Mouse (Mus musculus): ENCODE measurements at regions not wholly inside any gene's neighbourhood (a gene's known extent, or its start where the extent isn't known, plus 50 kb on each side); places are given as distances from the start of the nearest gene placed in this dataset.

DNA sequence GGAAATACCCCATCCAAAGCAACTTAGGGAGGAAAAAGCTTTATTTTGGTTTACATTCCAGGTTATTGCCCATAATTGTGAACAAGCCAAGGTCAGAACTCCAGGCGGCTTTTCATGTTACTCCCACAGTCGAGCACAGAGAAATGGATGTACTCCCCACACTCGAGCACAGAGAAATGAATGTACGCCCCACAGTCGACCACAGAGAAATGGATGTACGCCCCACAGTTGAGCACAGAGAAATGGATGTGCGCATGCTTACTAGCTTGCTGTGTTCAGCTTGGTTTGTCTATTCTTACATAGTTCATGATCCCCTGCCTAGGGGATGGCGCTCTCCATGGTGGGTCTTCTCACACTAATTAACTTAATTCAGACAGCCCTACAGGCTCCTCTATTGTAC lies 219.2 kb downstream of the Hhipl2 start:
- in situ Hi-C loops (cut with MboI; ENCODE audit: low sequenced_read_pairs in 2 of 2, unreplicated experiment in 2 of 2) = no loop called here
- TF ChIP-seq ZC3H11A (IDR thresholded peaks at IDR 0.05; ENCODE audit: borderline replicate concordance, low read depth, low read length) (no peak), ZNF384 (IDR thresholded peaks at IDR 0.05; ENCODE audit: low read depth, low read length) (no peak), HCFC1 (IDR thresholded peaks at IDR 0.05; ENCODE audit: borderline replicate concordance, insufficient read depth, low read length) (no peak), MAFK (IDR thresholded peaks at IDR 0.05; ENCODE audit: insufficient read depth, low read depth, low read length) (no peak), CHD2 (IDR thresholded peaks at IDR 0.05; ENCODE audit: low read depth, low read length) (no peak)
- Histone ChIP-seq H3K36me3 (ENCODE audit: control insufficient read depth, insufficient read depth, low read length, poor library complexity, severe bottlenecking) (no peaks in the 10 kb centered on the region), H3K4me3 (ENCODE audit: insufficient read depth in 1 of 2, low read depth in 1 of 2, low read length in 2 of 2, poor library complexity in 1 of 2, severe bottlenecking in 1 of 2) (no peak overlapping the region), H3K4me1 (ENCODE audit: control insufficient read depth in 2 of 2, insufficient read depth in 2 of 2, low read length in 2 of 2, poor library complexity in 1 of 2) (no peaks in the 10 kb centered on the region; a peak in 1 of 4 replicates), H3K9me3 (ENCODE audit: control insufficient read depth, insufficient read depth, low read depth, low read length) (no peaks in the 10 kb centered on the region), H3K27ac (ENCODE audit: insufficient read depth, low read depth, low read length, poor library complexity, severe bottlenecking) (no peak overlapping the region), H3K9ac (ENCODE audit: insufficient read depth, low read depth, low read length, poor library complexity, severe bottlenecking) (no peak overlapping the region)
- no peak for DNase-seq (ENCODE audit: low read depth, low spot score)

DNA sequence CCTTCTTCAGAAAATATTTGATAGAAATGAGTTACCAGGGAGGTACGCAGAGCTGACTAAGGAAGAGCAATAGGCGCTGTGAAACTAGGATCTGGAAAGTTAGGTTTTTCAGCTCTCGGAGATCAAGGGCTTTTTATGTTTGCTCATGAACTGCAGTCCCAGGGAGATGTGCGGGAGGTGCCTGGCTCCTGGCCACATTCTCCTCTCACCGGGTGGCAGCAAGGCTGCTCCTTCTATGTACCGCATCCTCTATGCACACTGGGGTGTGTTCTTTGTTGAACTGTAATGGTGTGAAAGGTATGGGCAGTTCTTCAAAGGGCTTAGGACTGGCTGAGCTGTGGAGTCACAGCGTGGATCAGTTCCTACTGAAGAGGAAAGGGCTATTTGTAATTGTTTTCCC lies 221.3 kb downstream of the Hhipl2 start:
- H3K9ac ChIP-seq (ENCODE audit: insufficient read depth, low read depth, low read length, poor library complexity, severe bottlenecking) = no peak overlapping the region
- H3K4me3 ChIP-seq (ENCODE audit: insufficient read depth in 1 of 2, low read depth in 1 of 2, low read length in 2 of 2, poor library complexity in 1 of 2, severe bottlenecking in 1 of 2) = no peak overlapping the region
- no peaks in the 10 kb centered on the region; a peak in 1 of 4 replicates for H3K4me1 ChIP-seq (ENCODE audit: control insufficient read depth in 2 of 2, insufficient read depth in 2 of 2, low read length in 2 of 2, poor library complexity in 1 of 2)
- TF ChIP-seq MAFK (IDR thresholded peaks at IDR 0.05; ENCODE audit: insufficient read depth, low read depth, low read length) (no peak), CHD2 (IDR thresholded peaks at IDR 0.05; ENCODE audit: low read depth, low read length) (no peak), HCFC1 (IDR thresholded peaks at IDR 0.05; ENCODE audit: borderline replicate concordance, insufficient read depth, low read length) (no peak), ZC3H11A (IDR thresholded peaks at IDR 0.05; ENCODE audit: borderline replicate concordance, low read depth, low read length) (no peak), ZNF384 (IDR thresholded peaks at IDR 0.05; ENCODE audit: low read depth, low read length) (no peak)
- DNase-seq (ENCODE audit: low read depth, low spot score) = no peak
- H3K27ac ChIP-seq (ENCODE audit: insufficient read depth, low read depth, low read length, poor library complexity, severe bottlenecking) = no peak overlapping the region
- no peaks in the 10 kb centered on the region for H3K36me3 ChIP-seq (ENCODE audit: control insufficient read depth, insufficient read depth, low read length, poor library complexity, severe bottlenecking)
- in situ Hi-C loops (cut with MboI; ENCODE audit: low sequenced_read_pairs in 2 of 2, unreplicated experiment in 2 of 2) = no loop called here
- H3K9me3 ChIP-seq (ENCODE audit: control insufficient read depth, insufficient read depth, low read depth, low read length) = no peaks in the 10 kb centered on the region

- no peak for DNase-seq (ENCODE audit: low read depth, low spot score)
- in situ Hi-C loops (cut with MboI; ENCODE audit: low sequenced_read_pairs in 2 of 2, unreplicated experiment in 2 of 2) = no loop called here
- Histone ChIP-seq H3K36me3 (ENCODE audit: control insufficient read depth, insufficient read depth, low read length, poor library complexity, severe bottlenecking) (no peaks in the 10 kb centered on the region), H3K9ac (ENCODE audit: insufficient read depth, low read depth, low read length, poor library complexity, severe bottlenecking) (no peak overlapping the region), H3K4me3 (ENCODE audit: insufficient read depth in 1 of 2, low read depth in 1 of 2, low read length in 2 of 2, poor library complexity in 1 of 2, severe bottlenecking in 1 of 2) (no peak overlapping the region), H3K9me3 (ENCODE audit: control insufficient read depth, insufficient read depth, low read depth, low read length) (no peaks in the 10 kb centered on the region), H3K4me1 (ENCODE audit: control insufficient read depth in 2 of 2, insufficient read depth in 2 of 2, low read length in 2 of 2, poor library complexity in 1 of 2) (no peaks in the 10 kb centered on the region; a peak in 1 of 4 replicates), H3K27ac (ENCODE audit: insufficient read depth, low read depth, low read length, poor library complexity, severe bottlenecking) (no peak overlapping the region)
- TF ChIP-seq CHD2 (IDR thresholded peaks at IDR 0.05; ENCODE audit: low read depth, low read length) = no peak
- no peak for TF ChIP-seq MAFK (IDR thresholded peaks at IDR 0.05; ENCODE audit: insufficient read depth, low read depth, low read length)
- no peak for TF ChIP-seq HCFC1 (IDR thresholded peaks at IDR 0.05; ENCODE audit: borderline replicate concordance, insufficient read depth, low read length)
- TF ChIP-seq ZNF384 (IDR thresholded peaks at IDR 0.05; ENCODE audit: low read depth, low read length) = no peak
- no peak for TF ChIP-seq ZC3H11A (IDR thresholded peaks at IDR 0.05; ENCODE audit: borderline replicate concordance, low read depth, low read length)
Observed at GRCm38 (mm10) chr1:183640568-183640967, 222.6 kb downstream of the Hhipl2 start.

GRCm38 (mm10) chr1:183644001-183644400 lies 226.0 kb downstream of the Hhipl2 start:
- no peak for TF ChIP-seq ZNF384 (IDR thresholded peaks at IDR 0.05; ENCODE audit: low read depth, low read length)
- no peak for TF ChIP-seq ZC3H11A (IDR thresholded peaks at IDR 0.05; ENCODE audit: borderline replicate concordance, low read depth, low read length)
- no peak for TF ChIP-seq HCFC1 (IDR thresholded peaks at IDR 0.05; ENCODE audit: borderline replicate concordance, insufficient read depth, low read length)
- TF ChIP-seq CHD2 (IDR thresholded peaks at IDR 0.05; ENCODE audit: low read depth, low read length) = no peak
- TF ChIP-seq MAFK (IDR thresholded peaks at IDR 0.05; ENCODE audit: insufficient read depth, low read depth, low read length) = no peak
- Histone ChIP-seq H3K9ac (ENCODE audit: insufficient read depth, low read depth, low read length, poor library complexity, severe bottlenecking) (no peak overlapping the region), H3K9me3 (ENCODE audit: control insufficient read depth, insufficient read depth, low read depth, low read length) (no peaks in the 10 kb centered on the region), H3K27ac (ENCODE audit: insufficient read depth, low read depth, low read length, poor library complexity, severe bottlenecking) (no peak overlapping the region), H3K36me3 (ENCODE audit: control insufficient read depth, insufficient read depth, low read length, poor library complexity, severe bottlenecking) (no peaks in the 10 kb centered on the region), H3K4me3 (ENCODE audit: insufficient read depth in 1 of 2, low read depth in 1 of 2, low read length in 2 of 2, poor library complexity in 1 of 2, severe bottlenecking in 1 of 2) (no peak overlapping the region), H3K4me1 (ENCODE audit: control insufficient read depth in 2 of 2, insufficient read depth in 2 of 2, low read length in 2 of 2, poor library complexity in 1 of 2) (no peaks in the 10 kb centered on the region; a peak in 1 of 4 replicates)
- DNase-seq (ENCODE audit: low read depth, low spot score) = no peak
- in situ Hi-C loops (cut with MboI; ENCODE audit: low sequenced_read_pairs in 2 of 2, unreplicated experiment in 2 of 2) = no loop called here

DNA sequence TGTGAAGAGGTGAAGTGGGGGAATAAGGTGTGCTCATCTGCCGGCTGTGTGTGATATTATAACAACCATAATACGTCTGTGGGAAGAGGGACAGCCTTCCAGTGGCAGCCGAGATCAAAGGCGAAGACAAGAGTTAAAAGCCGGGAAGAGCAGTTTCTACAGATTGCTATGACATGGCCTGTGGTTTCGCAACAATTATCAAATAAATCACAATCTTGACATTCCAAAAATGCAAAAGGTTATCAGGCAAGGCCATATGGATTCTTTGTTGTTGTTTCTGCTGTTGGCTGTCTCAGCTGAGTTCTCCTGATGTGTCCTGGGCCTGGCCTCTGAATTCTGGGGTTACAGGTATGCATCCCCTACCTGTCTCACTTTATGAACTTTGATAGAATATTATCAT lies 235.9 kb downstream of the Hhipl2 start:
- TF ChIP-seq CHD2 (IDR thresholded peaks at IDR 0.05; ENCODE audit: low read depth, low read length) (no peak), ZNF384 (IDR thresholded peaks at IDR 0.05; ENCODE audit: low read depth, low read length) (no peak), HCFC1 (IDR thresholded peaks at IDR 0.05; ENCODE audit: borderline replicate concordance, insufficient read depth, low read length) (no peak), ZC3H11A (IDR thresholded peaks at IDR 0.05; ENCODE audit: borderline replicate concordance, low read depth, low read length) (no peak)
- in situ Hi-C loops (cut with MboI; ENCODE audit: low sequenced_read_pairs in 2 of 2, unreplicated experiment in 2 of 2) = no loop called here
- H3K9ac ChIP-seq (ENCODE audit: insufficient read depth, low read depth, low read length, poor library complexity, severe bottlenecking) = no peak overlapping the region
- H3K9me3 ChIP-seq (ENCODE audit: control insufficient read depth, insufficient read depth, low read depth, low read length) = no peaks in the 10 kb centered on the region
- no peaks in the 10 kb centered on the region for H3K4me1 ChIP-seq (ENCODE audit: control insufficient read depth in 2 of 2, insufficient read depth in 2 of 2, low read length in 2 of 2, poor library complexity in 1 of 2)
- H3K36me3 ChIP-seq (ENCODE audit: control insufficient read depth, insufficient read depth, low read length, poor library complexity, severe bottlenecking) = no peaks in the 10 kb centered on the region
- H3K27ac ChIP-seq (ENCODE audit: insufficient read depth, low read depth, low read length, poor library complexity, severe bottlenecking) = no peak overlapping the region
- no peak for DNase-seq (ENCODE audit: low read depth, low spot score)
- no peak overlapping the region for H3K4me3 ChIP-seq (ENCODE audit: insufficient read depth in 1 of 2, low read depth in 1 of 2, low read length in 2 of 2, poor library complexity in 1 of 2, severe bottlenecking in 1 of 2)

Data from ES-E14 (cell line).